Mouse (Mus musculus) spleen, adult 18-20 months (tissue): Measurements from ENCODE around the gene Ppa2.

Experiments
- DNase-seq, 2 experiments: peaks; one replicate each; pipeline ENCODE4 v3.0.0; 2022; ENCODE audit warnings: mixed read lengths in 2 of 2

Gene Ppa2

DNA sequence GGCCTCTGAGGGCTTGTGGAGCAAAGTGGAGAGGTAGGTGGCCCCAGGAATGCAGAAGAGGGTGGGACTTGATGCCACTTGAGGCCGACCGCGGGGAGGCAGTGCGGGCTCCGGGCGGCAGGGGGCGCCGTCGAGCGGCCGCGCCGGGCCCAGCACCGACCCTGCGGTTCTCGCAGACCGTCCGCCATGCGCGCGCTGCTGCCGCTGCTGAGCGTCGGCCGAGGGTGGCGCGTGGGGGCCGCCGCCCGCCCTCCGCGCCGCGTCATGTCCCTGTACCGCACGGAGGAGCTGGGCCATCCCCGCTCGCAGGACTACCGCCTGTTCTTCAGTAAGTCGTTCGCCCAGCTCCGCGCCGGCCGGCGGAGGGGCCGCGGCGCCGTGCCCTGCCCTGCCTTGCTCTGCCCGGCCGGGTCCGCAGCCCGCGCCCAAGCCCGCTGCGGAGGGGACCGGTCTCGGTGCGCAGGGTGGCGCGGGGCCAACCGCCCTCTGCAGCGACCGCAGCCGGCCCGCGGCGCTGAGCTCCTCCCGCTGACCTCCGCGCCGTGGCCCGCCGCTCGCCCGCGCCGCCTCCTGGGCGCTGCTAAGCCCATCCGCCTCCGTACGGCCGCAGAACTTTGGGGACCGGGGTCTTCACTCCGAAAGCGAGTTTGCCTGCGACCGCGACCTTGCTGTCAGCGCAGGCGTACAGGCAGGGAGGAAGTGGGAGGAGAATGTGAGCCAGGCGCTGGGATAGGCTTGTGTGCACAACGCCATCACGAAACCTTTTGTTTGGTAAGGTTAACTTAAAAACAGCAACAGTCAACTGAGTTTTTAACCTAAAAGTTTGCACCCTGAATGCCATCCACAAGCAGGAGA is at the start of gene Ppa2:
Ppa2 (plus strand) TSS at position 157 of the 855 bp plus-strand sequence.
- peak; percentile 75 to 83 for DNase-seq

GRCm38 (mm10) chr3:133271887-133272286 is 38.0 kb upstream of the Ppa2 start:
- peak in 1 of 2 experiments; percentile 50 for DNase-seq

GRCm38 (mm10) chr3:133284587-133284986 is 25.3 kb upstream of the Ppa2 start:
- no peak for DNase-seq

DNA sequence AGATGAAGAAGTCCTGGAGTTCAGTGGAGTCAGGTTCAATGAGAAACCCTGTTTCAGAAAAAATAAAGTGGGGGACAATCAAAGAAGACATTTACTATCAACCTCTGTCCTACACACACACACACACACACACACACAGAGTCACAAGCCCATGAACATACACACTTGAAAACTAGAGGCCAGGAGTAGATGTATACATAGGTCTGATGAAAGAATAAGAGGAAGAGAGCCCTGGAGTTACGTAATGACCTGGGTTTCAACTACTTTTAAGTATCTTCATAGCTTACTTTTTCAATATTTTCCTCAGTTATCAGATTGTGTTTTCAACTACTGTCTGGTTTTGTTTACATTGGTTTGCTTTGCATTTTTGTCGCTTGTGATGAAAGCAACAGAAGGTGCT is 21.1 kb upstream of the Ppa2 start:
- no peak for DNase-seq

- DNase-seq = no peak
Observed at GRCm38 (mm10) chr3:133304328-133304727, 5.6 kb upstream of the Ppa2 start.

DNA sequence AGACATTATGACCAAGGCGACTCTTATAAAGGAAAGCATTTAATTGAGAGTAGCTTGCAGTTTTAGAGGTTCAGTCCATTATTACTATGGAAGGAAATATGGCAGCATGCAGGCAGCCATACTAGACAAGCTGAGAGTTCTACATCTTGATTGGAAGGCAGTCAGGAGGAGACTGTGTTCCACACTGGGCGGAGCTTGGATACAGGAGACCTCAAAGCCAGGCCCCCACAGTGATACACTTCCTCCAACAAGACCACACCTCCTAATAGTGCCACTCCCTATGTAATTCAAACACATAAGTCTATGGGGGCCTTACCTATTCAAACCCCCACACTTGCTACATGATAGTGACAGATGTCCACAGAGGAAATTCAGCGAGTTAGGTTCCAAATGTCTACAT is 1.5 kb upstream of the Ppa2 start:
- no peak for DNase-seq

DNA sequence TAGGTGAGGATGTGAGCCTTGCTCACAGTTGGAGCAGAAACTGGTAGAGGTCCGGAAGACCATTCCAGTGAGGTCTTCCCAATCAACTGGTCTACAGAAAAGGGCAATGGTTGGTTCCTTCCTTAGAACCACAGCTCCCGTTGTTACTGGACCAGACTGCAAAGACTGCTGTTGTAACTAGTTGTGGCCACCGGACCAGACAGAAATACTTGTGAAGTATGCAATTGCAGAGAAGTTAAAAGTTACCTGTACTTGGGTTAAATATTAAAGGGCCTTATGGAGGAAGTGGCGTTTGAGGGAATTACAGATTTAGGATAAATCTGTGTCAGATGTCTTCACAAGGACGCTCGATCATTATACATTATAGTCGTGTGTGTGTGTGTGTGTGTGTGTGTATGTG is 551 bp upstream of the Ppa2 start:
- no peak for DNase-seq

- DNase-seq = no peak
Observed at GRCm38 (mm10) chr3:133310809-133311179, 884 bp downstream of the Ppa2 start.

DNA sequence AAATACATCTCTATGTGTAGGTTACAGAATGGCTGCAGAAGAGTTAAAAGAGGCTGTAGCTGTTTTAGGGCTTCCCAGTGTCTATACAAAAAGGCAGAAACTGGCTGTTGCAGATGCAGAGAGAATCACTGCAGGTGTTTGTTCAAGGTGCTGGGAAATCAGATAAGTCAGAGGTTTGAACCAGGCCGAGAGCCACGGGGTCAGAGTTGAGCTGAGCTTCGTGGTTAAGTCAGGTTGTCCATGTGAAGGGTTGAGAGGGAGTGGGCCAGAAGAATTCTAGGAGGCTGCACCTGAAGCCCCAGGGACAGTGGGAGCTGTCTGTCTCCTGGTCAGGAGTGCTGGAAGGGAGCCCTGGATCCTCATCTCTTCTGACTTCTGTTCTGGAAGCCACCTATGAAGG is 2.4 kb downstream of the Ppa2 start:
- DNase-seq = no peak

GRCm38 (mm10) chr3:133312850-133313249 is 2.9 kb downstream of the Ppa2 start:
- DNase-seq = no peak

GRCm38 (mm10) chr3:133313491-133314199 is 3.7 kb downstream of the Ppa2 start:
- no peak for DNase-seq

- DNase-seq = peak; percentile 61 to 83
Observed at GRCm38 (mm10) chr3:133314475-133314874, 4.6 kb downstream of the Ppa2 start.

DNA sequence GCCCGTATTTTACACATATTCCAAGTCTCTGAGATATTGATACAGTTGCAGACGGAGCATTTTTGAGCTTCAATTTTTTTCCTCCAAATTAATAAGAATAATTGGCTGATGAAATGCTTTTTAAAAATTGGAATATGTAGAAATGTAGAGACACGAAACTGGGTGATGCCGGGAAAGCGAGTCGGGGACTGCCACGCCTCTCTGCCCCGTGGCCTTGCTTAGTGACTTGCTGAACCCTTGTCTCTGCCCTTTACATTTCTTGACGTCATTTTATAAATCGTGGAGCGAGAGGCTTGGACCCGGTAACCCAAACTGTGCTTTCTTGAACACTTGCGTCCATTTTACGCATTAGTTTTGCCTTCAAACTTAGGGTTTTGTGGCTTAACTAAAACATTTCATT is 5.1 kb downstream of the Ppa2 start:
- DNase-seq = no peak

- no peak for DNase-seq
Observed at GRCm38 (mm10) chr3:133315647-133316046, 5.7 kb downstream of the Ppa2 start.

DNA sequence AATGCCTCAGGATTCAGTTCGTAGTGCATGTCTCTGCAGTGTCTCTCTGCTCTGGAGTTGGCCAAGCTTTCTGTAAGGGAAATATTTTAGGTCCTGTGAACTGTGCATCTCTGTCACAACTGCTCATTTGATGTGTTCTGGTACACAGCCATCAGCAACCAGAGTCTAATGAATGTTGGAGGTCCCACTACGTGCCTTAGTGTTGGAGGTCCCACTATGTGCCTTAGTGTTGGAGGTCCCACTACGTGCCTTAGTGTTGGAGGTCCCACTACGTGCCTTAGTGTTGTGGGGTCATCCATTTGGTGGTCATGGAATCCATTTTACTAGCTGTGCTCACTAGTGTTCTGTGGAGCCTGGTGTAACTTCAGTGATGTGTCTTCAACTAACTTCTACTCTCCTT is 7.9 kb downstream of the Ppa2 start:
- DNase-seq = no peak

DNA sequence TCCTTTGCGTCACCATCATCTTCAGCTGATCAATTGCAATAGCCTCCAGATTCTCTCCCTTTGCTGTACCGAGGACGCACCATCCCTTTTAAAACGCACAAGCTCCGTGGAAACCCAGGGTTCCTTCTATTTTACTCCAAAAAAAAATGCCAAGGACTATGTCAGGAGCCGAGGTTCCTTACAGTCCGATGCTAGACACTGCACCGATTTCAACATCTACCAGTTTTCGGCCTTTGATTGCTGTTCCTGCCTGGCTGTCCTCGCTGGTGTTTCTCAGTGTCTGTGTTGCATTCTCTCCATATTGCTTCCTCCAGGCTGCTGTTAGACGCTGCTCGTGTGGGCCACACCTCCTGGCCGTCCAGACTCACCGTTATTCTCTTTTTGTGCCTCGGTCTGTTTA is 8.7 kb downstream of the Ppa2 start:
- DNase-seq = no peak

- no peak for DNase-seq
Observed at GRCm38 (mm10) chr3:133319795-133320194, 9.9 kb downstream of the Ppa2 start.

GRCm38 (mm10) chr3:133320313-133320712 is 10.4 kb downstream of the Ppa2 start:
- DNase-seq = no peak

GRCm38 (mm10) chr3:133321928-133322327 is 12.0 kb downstream of the Ppa2 start:
- no peak for DNase-seq

DNA sequence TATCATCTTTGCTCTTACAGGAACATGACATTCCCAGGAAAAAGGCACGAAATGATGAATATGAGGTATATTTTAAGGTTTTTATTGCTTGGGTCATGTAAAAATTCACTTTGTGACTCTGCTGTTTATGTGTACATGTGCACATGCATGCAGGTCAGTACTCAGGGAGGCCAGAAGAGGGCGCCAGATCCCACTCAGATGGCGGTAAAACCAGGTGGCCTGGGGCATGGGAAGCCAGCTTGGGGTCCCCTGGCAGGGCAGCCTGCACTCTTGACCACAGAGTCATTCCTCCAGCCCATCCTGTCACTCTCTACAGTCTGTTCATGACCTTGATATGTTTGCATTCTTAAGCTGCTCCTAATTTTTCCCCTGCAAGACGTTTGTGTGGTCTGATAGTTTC is 12.6 kb downstream of the Ppa2 start:
- DNase-seq = no peak

GRCm38 (mm10) chr3:133325135-133325534 is 15.2 kb downstream of the Ppa2 start:
- no peak for DNase-seq

DNA sequence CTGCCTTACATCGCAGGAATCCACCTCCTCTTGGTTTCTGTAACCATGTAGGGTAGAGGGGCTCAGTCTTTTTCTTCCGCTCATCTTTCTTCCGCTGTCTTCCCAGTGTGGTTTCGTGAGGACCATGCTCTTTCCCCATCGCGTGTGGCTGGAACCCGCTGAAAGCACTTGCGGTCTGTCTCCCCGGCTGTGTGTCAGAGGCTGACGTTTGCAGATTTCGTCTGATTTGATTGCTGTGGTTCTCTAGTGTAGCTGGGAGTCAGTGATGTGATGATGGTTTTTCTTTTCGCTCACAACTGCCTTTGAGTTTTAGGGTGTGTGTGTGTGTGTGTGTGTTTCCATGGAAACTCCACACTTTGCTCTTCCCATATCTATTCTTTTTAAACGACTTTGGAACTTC is 18.6 kb downstream of the Ppa2 start:
- no peak for DNase-seq

- no peak for DNase-seq
Observed at GRCm38 (mm10) chr3:133329406-133329805, 19.5 kb downstream of the Ppa2 start.

DNA sequence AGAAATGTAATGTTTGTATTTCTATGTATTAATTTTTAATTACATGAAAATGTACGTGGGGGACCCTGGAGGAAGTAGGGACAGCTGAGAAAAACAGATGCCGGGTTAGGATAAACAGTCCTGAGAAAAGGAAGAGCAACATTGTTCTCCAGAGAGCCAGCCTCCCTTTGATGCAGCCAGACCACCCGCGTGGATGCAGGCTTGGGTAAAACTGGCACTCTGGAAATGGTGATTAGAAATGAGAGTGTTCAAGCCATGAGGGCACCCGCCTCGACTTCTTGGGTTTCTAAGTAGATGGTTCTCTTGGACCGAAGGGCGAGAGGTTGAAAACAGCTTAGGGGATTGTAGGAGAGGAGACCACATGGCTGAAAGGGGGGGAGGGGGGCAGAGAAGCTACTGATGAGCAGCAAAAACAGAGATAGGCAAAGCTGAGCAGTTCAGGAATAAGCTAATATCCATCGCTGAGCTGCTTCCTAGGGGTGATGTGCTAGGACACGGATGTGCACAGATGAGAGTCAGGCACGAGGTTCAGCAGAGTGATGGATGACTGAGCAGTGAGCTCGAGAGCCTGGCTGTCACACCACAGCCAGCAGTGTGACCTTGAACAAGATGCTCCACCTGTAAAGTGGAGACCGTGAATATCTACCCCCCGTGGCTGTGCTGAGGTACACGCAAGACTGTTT is 21.4 kb downstream of the Ppa2 start:
- no peak for DNase-seq
